Mouse (Mus musculus): ENCODE data around the gene Ankub1.

DNA sequence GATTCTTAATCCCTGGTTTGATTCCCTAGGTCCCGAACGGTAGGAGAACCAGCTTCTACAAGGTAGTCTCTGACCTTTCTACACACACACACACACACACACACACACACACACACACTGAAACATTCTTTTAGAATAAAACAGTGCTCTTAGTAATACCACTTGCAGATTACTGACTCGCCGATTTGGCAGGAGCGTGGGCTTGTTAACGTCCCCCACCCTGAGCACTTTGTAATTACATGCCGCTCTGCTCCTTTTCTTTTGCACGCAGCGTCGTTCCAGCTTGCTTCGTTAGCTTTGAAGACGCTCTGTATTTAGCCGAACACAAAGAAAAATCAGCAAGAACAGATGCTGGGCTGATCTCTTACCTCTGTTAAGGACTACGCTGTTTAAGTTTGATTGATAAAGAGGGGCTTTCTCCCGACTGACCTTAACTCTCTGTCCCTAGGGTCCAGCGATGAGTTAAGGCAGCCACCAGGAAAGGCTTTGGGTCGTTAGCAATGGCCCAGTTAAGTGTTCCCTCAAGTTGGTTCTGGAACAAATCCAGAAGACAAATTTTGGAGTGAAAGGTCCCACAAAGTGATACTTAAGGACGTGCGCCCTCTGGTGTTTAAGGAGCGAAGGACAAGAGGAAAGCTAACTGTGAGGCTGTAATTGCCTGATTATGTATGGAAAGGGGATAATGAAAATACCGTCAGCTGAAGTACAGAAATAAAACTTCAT is 67.2 kb downstream of the Ankub1 start:
- TF ChIP-seq CTCF (IDR thresholded peaks at IDR 0.05; ENCODE audit: low read depth) = peak; percentile 92
- TF ChIP-seq EP300 (IDR thresholded peaks at IDR 0.05; ENCODE audit: low read depth) = no peak

Data from heart, postnatal 0 days (tissue).